Mouse (Mus musculus) spleen, adult 2 months (tissue): Measurements from ENCODE around the gene Ccl26.
A peak's percentile ranks its signal among the peaks of the same experiment; 100 is the strongest.

ENCODE experiments used
- CTCF ChIP-seq: fragments of 200-500 bp; IDR thresholded peaks from 2 replicates; pipeline ENCODE4 v1.5.1; 2011; ENCODE audit warnings: mild to moderate bottlenecking, inconsistent platforms; ENCODE audit not compliant: insufficient read depth, insufficient read length, insufficient replicate concordance; ENCODE audit errors: extremely low read depth
- POLR2A ChIP-seq: fragments of 200-500 bp; IDR thresholded peaks from 2 replicates; pipeline ENCODE4 v1.6.1; 2011; ENCODE audit warnings: low read depth, low read length, inconsistent platforms

- no peak for TF ChIP-seq POLR2A
- TF ChIP-seq CTCF: 0 out of 2 replicates have a peak, but pooled peaks have one; percentile 24
These were observed 12.5 kb downstream of the Ccl26 start for GRCm38 (mm10) chr5:135550910-135551309.
